8 mouse cellular contexts compared by ENCODE assay signal in the genomic region with DNA sequence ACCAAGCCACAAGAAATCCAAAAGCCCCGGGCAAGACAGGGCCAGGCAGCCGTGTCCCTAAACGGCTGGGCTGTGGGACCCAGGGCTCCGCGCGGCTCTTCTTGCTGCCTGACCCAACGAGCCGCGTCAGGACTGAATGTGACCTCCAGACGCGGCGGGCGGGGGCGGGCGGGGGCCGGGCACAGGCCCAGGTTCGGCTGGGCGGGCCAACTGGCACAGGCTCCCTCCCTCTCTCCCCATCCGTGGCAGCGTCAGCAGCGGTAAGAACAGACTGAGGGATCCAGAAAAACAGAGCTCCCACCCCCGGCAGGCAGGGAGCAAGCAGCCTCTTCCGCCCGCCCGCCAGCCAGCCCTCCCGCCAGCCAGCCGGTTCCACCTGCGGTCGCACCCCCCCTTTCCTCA. TPM values are rescaled to one million over a fixed set of nuclear protein-coding genes. Genes with fewer than 3 reads are reported as not detected.
A peak's percentile ranks its signal among the peaks of the same experiment; 100 is the strongest.
DNase-seq lines count a peak whose midpoint lies in the region; ATAC-seq lines count a peak whose summit lies in the region.

No protein-coding gene starts in this region.

- peak overlapping the region; percentile 39 for H3K9ac ChIP-seq in embryonic facial prominence, embryonic 14.5 days (ENCODE audit: low read depth, low read length)
- peak overlapping the region; percentile 55 for H3K9ac ChIP-seq in limb, embryonic 12.5 days (replicated peaks)
- peak overlapping the region; percentile 50 for H3K9ac ChIP-seq in midbrain, embryonic 12.5 days (replicated peaks)
- 0 out of 2 replicates have a peak overlapping the region, but pooled peaks have one; percentile 4 for H3K9ac ChIP-seq in stomach, embryonic 14.5 days (replicated peaks; ENCODE audit: low read depth, low read length)

- peak overlapping the region; percentile 58 for H3K4me2 ChIP-seq in embryonic facial prominence, embryonic 14.5 days (ENCODE audit: low read depth, low read length)
- H3K4me2 ChIP-seq in limb, embryonic 12.5 days = peak overlapping the region; percentile 65
- peak overlapping the region; percentile 57 for H3K4me2 ChIP-seq in midbrain, embryonic 12.5 days (replicated peaks)
- H3K4me2 ChIP-seq in stomach, embryonic 14.5 days (replicated peaks; ENCODE audit: low read depth, low read length) = peak overlapping the region; percentile 43

- ATAC-seq in embryonic facial prominence, embryonic 14.5 days (ENCODE audit: low read depth) = peak; percentile 62
- no peak for ATAC-seq in limb, embryonic 12.5 days (ENCODE audit: insufficient number of reproducible peaks, insufficient read depth, low FRiP score, low TSS enrichment, low read depth)
- ATAC-seq in midbrain, embryonic 12.5 days (ENCODE audit: low FRiP score, low read depth) = 0 out of 2 replicates have a peak, but pooled peaks have one; percentile 13
- no peak; the same call in 1 of the 2 replicates for ATAC-seq in stomach, embryonic 14.5 days (ENCODE audit: insufficient number of reproducible peaks, insufficient read depth, low FRiP score, low read depth)

- peaks cover 34% of the 10 kb centered on the region for H3K36me3 ChIP-seq in embryonic facial prominence, embryonic 14.5 days (ENCODE audit: control insufficient read depth, insufficient read depth, low read length)
- peaks cover 42% of the 10 kb centered on the region for H3K36me3 ChIP-seq in heart, embryonic 10.5 days
- peaks cover 42% of the 10 kb centered on the region for H3K36me3 ChIP-seq in limb, embryonic 12.5 days
- peaks cover 22% of the 10 kb centered on the region for H3K36me3 ChIP-seq in midbrain, embryonic 12.5 days
- peaks cover 21% of the 10 kb centered on the region for H3K36me3 ChIP-seq in stomach, embryonic 14.5 days (ENCODE audit: control insufficient read depth, insufficient read depth, low read length)

- H3K4me3 ChIP-seq in embryonic facial prominence, embryonic 14.5 days (ENCODE audit: low read depth, low read length) = peak overlapping the region; percentile 30
- H3K4me3 ChIP-seq in heart, embryonic 10.5 days = peak overlapping the region; percentile 57
- peak overlapping the region; percentile 34 for H3K4me3 ChIP-seq in limb, embryonic 12.5 days (replicated peaks)
- H3K4me3 ChIP-seq in midbrain, embryonic 12.5 days = peak overlapping the region; percentile 32
- peak overlapping the region; percentile 16; the same call in 1 of the 2 replicates for H3K4me3 ChIP-seq in stomach, embryonic 14.5 days (ENCODE audit: low read depth, low read length)

- peaks cover 49% of the 10 kb centered on the region for H3K4me1 ChIP-seq in embryonic facial prominence, embryonic 14.5 days (ENCODE audit: control insufficient read depth, insufficient read depth, low read length)
- H3K4me1 ChIP-seq in heart, embryonic 10.5 days = peaks cover 96% of the 10 kb centered on the region
- peaks cover 69% of the 10 kb centered on the region for H3K4me1 ChIP-seq in limb, embryonic 12.5 days (replicated peaks)
- peaks cover 56% of the 10 kb centered on the region for H3K4me1 ChIP-seq in midbrain, embryonic 12.5 days
- peaks cover 46% of the 10 kb centered on the region for H3K4me1 ChIP-seq in stomach, embryonic 14.5 days (ENCODE audit: control insufficient read depth, insufficient read depth, low read length)

- DNase-seq in embryo, embryonic 10 days (ENCODE audit: low spot score) = peak; percentile 35
- DNase-seq in embryo, embryonic 9.5 days (ENCODE audit: extremely low spot score) = no peak
- peak; percentile 89 for DNase-seq in embryonic facial prominence, embryonic 14.5 days (ENCODE audit: low spot score)
- no peak for DNase-seq in heart, embryonic 10.5 days (ENCODE audit: low spot score)
- DNase-seq in kidney, adult 9 months = peak; percentile 79

- H3K27ac ChIP-seq in embryonic facial prominence, embryonic 14.5 days (replicated peaks; ENCODE audit: low read depth, low read length) = peak overlapping the region; percentile 77
- H3K27ac ChIP-seq in heart, embryonic 10.5 days = peak overlapping the region; percentile 83
- H3K27ac ChIP-seq in limb, embryonic 12.5 days = peak overlapping the region; percentile 78
- peak overlapping the region; percentile 50 for H3K27ac ChIP-seq in midbrain, embryonic 12.5 days (replicated peaks)
- peak overlapping the region; percentile 81 for H3K27ac ChIP-seq in stomach, embryonic 14.5 days (ENCODE audit: low read length)

- H3K9me3 ChIP-seq in embryonic facial prominence, embryonic 14.5 days (ENCODE audit: control insufficient read depth, low read length) = no peaks in the 10 kb centered on the region
- no peaks in the 10 kb centered on the region for H3K9me3 ChIP-seq in heart, embryonic 10.5 days
- H3K9me3 ChIP-seq in limb, embryonic 12.5 days = no peaks in the 10 kb centered on the region
- no peaks in the 10 kb centered on the region for H3K9me3 ChIP-seq in midbrain, embryonic 12.5 days
- H3K9me3 ChIP-seq in stomach, embryonic 14.5 days (ENCODE audit: control insufficient read depth, low read depth, low read length) = no peaks in the 10 kb centered on the region

- WGBS in embryonic facial prominence, embryonic 14.5 days = 0% methylated on average over 3 of the region's 29 CpGs
- 3% methylated on average over 29 of the region's 29 CpGs for WGBS in heart, embryonic 10.5 days
- WGBS in limb, embryonic 12.5 days = 2% methylated on average over 27 of the region's 29 CpGs
- WGBS in midbrain, embryonic 12.5 days = 4% methylated on average over 27 of the region's 29 CpGs
- WGBS in stomach, embryonic 14.5 days = 5% methylated on average over 26 of the region's 29 CpGs

- no peaks in the 10 kb centered on the region for H3K27me3 ChIP-seq in embryonic facial prominence, embryonic 14.5 days (replicated peaks; ENCODE audit: control insufficient read depth, insufficient read depth, low read length)
- H3K27me3 ChIP-seq in heart, embryonic 10.5 days (ENCODE audit: insufficient read depth, poor library complexity, severe bottlenecking) = peaks cover 8% of the 10 kb centered on the region; the same call in 1 of the 2 replicates
- no peaks in the 10 kb centered on the region for H3K27me3 ChIP-seq in limb, embryonic 12.5 days
- H3K27me3 ChIP-seq in midbrain, embryonic 12.5 days = peaks cover 18% of the 10 kb centered on the region
- no peaks in the 10 kb centered on the region for H3K27me3 ChIP-seq in stomach, embryonic 14.5 days (ENCODE audit: control insufficient read depth, insufficient read depth, low read length)

RNA-seq across cellular contexts. Expression of a gene that starts 55.2 kb away (rescaled TPM):
- polyA plus RNA-seq in embryonic facial prominence, embryonic 14.5 days (2014; fragmentation: Nextera tagmentation; extraction: Ambion mirVana) = 19.3 and 29.0 TPM in 2 replicates
- polyA plus RNA-seq in heart, embryonic 10.5 days (2016; fragmentation: Nextera tagmentation; extraction: Ambion mirVana) = 1.1 and 2.6 TPM in 2 replicates
- 28.6 and 33.0 TPM in 2 replicates for polyA plus RNA-seq in limb, embryonic 12.5 days (2016; fragmentation: Nextera tagmentation; extraction: Ambion mirVana)
- polyA plus RNA-seq in midbrain, embryonic 12.5 days (2016; fragmentation: Nextera tagmentation; extraction: Ambion mirVana) = 5.2 and 12.1 TPM in 2 replicates
- polyA plus RNA-seq in stomach, embryonic 14.5 days (2014; fragmentation: Nextera tagmentation; extraction: Ambion mirVana) = 3.7 and 5.0 TPM in 2 replicates

Comparison
In these comparisons a context has a peak if more than half of its experiments do, and no peak if none do; other contexts are left out.
1. DNase-seq: peak in embryo, embryonic 10 days (single experiment), embryonic facial prominence, embryonic 14.5 days (single experiment) and kidney, adult 9 months (single experiment); none in embryo, embryonic 9.5 days (single experiment) and heart, embryonic 10.5 days (single experiment).
2. ATAC-seq: peak in embryonic facial prominence, embryonic 14.5 days (single experiment) and midbrain, embryonic 12.5 days (single experiment); none in limb, embryonic 12.5 days (single experiment) and stomach, embryonic 14.5 days (single experiment).
3. H3K9ac ChIP-seq: peak in every context shown above with its lines; median percentile 55 in limb, embryonic 12.5 days; 50 in midbrain, embryonic 12.5 days; 39 in embryonic facial prominence, embryonic 14.5 days; 4 in stomach, embryonic 14.5 days.
4. Peak in every context shown above with its lines, with median percentiles within 50 percentile points of each other: H3K27ac ChIP-seq, H3K4me2 ChIP-seq and H3K4me3 ChIP-seq.